Mouse (Mus musculus) spleen, postnatal 14 days (tissue): Measurements from ENCODE around the gene Gigyf2.

Experiments used
- DNase-seq, 2 experiments: peaks; one replicate each; pipeline ENCODE4 v3.0.0; 2021 to 2022; ENCODE audit warnings: low spot score in 2 of 2

Gigyf2 gene

DNA sequence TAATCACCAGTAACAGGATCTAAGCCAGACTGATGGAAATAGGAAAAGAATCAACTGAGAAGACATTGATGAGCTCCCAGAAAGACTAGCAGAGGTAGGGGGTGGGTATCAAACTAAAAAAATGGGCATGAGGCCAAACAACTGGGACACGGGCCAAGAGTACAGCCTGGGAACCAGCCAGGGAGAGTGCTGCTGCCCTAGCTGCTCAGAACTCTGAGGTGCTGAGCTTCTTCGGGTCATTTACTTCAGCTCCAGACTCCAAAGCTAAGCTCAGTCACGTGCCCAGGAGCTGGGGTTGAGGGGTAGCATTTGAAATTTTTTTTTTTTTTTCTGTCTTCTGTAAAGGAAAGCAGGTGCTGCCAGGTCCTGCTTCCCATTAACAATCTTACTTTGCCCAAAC, 10.1 kb upstream of the Gigyf2 start:
- DNase-seq: no peak

DNA sequence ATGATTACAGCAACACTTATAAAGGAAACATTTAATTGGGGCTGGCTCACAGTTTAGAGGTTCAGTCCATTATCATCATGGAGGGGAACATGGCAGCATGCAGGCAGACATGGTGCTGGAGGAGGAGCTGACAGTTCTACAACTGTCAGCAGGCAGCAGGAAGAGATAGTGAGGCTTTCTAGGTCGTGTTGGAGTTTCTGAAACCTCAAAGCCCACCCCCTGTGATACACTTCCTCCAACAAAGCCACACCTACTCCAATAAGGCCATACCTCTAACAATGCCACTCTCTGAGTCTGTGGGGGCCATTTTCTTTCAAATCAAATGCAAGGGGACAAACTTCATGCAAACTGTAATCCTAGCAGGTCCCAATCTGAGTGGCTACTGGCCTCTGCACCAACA, 5.7 kb upstream of the Gigyf2 start:
- DNase-seq: no peak

DNA sequence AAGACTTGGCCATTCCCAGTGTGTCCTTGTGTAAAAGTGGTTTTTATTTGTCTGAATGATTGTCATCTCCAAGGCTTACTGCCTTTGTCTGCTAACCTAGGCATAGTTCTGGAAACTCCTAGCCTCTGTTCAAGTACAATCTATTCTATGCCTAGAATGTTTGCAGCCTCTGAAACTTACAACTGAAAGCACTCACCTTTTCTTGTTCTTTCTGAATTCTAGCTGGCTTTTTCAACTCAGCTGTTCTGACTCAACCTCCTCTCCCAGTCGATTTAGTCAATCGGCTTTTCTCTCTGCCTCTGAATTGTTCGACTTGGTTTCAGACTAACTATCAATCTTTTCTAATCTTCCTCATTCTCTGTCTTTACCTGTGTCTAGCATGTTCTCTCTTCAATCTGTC, 4.0 kb upstream of the Gigyf2 start:
- no peak for DNase-seq

DNA sequence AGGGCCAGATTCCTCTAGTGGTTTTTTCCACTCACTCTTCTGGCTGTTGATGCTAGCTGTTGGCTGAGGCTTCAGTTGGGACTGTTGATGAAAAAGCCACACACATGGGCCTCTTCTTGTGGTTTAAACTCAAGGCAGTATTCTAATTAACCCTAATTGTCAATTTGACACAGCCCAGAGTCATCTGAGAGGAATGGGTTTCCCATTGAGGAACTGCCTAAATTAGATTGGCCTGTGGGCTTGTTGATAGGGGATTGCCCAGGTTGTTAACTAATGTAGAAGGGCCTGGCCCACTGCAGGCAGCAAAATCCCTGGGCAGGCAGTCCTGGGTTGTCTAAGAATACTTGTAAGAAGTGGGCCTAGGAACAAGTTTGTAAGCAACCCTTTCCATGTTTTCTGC, 2.1 kb upstream of the Gigyf2 start:
- no peak for DNase-seq

DNA sequence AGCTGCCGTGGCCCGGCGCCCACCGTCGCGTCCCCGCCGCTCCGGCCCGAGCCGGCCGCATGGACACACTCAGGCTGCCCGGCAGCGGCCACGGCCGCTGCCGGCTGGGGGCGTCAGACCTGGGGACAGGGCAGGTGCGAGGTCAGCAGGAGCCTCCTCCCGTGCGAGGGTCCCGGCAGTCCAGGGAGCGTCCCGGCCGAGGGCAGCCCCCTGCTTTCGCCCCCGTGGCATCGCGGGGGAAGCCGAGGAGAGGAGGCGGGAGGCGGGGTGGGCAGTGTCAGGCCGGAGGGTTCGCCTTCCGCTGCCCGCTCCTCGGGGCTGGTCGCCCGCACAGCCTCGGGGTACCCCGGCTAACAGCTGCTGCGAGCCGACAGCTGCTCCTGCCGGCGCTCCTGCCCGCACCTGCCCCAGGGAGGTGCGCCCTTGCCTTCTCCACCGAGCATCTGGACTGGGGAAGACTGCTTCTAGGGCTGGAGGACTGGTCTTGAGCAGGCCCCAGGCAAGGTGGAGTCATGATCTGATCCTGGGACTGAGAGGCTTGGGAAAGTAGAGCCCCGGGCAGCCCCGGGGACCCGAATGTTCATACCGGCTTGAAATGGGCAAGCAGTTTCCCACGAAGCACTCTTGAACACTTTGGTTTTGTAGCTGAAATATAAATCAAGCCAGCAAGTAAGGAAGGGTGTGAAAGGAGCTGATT, 515 bp downstream of the Gigyf2 start:
- peak; percentile 16 to 28 for DNase-seq

DNA sequence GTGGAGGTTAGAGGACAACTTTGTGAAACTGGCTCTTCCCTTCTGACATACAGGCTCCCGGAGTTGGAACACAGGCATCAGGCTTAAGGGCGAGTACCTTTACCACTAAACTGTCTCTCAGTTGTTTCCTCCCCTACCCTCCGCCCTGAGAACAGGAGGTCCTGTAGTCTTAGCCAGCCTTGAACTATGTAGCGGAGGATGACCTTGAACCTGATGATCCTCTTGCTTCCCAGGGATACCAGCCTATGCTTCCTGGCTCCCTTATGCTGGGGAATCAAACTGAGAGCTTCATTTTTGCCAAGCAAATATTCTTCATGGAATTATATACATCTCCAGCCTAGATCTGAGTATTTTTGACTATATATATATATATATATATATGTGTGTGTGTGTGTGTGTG, 5.0 kb downstream of the Gigyf2 start:
- no peak for DNase-seq

DNA sequence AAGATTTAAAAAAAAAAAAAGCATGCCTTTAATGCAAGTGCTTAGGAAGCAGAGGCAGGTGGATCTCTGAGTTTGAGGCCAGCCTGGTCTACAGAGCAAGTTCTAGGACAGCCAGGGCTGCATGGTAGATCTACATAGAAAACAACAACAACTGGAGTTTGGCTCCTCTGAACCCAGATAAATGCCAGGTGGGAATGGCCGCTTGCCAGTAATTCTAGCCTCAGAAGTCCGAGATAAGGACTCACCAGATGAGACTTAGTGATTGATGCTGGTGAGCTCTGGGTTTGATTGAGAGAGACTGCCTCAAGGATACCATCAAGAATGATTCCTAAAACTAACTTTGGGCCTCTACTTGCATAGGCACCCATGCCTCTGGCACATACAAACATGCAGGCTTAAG, 23.8 kb downstream of the Gigyf2 start:
- DNase-seq: no peak

DNA sequence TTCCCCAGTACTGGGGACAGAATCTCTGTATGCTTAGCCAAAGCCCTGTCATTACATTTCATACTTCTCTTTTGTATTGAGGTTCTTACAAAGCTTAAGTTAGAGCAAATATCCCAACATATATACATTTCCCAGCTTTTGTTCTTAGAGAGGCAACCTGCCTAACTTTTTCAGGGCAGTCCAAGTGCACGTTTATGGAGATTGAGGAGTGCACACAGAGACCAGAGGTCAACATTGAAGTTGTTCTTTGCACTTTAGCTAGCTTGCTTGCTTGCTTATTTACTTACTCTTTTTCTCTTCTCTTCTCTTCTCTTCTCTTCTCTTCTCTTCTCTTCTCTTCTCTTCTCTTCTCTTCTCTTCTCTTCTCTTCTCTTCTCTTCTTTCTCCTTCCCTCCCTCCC, 33.5 kb downstream of the Gigyf2 start:
- DNase-seq: no peak

DNA sequence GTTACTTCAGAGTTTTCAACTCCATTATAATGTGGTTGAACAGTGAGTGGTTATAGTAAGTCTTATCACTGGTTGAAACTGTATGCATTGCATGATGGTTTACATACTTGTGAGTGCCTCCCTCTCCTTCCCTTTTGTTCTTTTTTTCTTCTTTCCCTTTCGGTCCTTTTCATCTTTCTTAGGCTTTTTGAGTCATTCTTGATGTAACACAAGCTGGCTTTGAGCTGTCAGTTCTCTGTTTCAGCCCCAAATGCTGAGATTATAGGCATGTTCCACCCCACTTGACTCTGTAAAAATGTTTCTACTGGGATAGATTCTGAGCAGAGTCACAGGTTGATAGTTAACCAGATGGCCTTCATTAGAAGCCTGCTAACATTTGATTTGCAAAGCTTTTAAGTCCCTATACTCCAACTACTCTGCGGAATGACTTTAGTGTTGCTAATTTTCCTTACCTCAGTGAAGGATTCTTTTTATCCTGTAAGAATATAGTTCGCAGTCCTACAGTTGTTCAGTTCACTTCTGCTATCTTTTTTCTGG, 51.3 kb downstream of the Gigyf2 start:
- DNase-seq: no peak

DNA sequence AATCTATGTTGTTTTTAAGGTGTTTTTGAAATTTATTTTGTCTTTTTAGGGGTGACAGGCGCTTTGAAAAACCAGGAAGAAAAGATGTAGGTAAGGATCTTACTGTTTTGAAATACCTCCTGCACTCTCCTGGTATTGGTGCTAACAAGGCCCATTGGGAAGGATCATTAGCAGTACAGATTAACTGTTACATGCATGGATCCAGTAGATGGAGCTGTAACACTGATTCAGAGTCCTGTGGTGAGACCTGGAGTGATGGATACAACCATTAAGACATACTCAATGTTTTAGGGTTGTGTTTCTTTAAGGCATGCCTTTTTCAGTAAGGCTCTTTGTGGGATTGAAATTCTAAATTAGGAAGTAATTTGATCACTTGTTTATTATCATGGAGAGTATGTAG, 53.1 kb downstream of the Gigyf2 start:
- DNase-seq: no peak

DNA sequence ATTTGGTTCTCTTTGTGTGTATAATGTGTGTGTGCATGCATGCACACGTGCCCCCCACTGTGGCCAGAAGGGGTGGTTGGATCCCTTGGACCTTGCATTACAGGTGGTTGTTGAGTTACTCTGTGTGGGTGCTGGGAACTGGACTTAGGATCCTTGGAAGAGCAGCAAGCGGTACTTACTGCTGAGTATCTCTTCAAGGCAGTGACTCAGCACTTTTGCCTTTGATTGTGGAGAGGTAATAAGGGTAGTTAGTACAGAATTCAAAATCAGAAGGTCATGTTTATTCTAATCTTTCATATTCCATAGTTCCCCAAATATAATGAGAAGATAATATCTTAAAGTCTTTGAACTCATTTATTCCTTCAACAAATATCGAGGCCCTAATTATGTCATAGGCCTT, 54.4 kb downstream of the Gigyf2 start:
- DNase-seq: no peak

DNA sequence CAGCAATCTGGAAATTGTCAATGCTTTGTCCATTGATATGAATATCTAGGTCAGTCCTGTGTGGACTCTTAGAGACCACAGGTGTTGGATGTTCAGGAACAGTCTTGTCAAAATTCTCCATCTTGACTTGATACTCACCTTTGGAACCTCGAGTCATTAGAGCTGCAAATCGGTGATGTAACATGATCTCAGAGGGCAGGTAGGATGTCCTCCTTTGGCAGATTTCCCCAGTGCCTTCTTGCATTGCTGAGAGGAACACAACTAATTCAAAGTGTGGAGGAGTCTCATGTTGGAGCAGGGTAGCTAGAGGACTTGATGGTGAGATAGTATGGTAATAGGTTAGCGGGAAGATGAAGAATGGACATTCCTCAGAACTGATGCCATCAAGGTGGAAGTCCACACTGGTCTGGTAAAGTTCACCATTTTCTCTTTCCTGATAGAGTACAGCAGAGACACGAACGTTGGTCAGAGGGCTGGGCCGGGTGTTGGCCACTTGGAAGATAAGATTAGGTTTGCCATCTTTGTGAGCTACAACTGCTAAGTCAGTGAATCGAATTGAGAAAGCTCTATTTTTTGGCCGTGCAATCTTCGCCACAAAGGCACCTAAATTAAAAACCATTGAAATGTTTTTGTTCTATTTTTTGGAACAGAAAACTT, 59.8 kb downstream of the Gigyf2 start:
- DNase-seq: no peak

DNA sequence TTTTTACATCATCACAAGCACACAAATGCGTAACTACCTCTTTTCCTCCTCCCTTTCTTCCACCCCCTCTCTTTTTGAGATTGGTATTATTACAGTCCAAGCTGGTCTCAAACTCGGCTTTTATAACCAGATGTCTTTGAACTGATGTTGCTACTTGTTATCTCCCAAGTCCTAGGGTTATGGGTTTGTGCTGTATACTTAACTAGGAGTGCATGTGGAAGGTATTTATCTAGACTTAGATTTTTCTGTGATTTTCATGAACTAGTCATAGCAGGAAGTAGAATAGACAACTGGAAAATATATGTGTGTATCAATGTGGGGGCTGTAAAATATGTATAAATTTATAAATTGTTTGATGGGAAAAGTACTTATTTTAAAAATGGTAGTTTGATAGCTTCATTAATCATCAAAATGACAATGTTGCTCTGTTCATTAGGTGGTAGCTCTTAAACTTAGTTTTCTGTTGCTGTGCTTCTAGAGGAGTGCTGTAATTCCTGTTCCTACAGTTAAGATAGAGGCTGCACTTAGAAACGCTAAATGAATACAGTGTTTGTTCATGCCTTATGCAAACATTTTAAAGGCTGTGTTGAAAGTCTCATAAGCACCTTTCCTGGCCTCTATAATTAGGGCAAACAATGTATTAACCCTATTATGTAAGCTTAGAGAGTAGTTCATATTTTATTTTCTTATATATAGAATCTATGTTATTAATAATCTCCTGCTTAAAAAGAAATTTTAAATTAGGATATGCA, 66.8 kb downstream of the Gigyf2 start:
- DNase-seq: no peak

DNA sequence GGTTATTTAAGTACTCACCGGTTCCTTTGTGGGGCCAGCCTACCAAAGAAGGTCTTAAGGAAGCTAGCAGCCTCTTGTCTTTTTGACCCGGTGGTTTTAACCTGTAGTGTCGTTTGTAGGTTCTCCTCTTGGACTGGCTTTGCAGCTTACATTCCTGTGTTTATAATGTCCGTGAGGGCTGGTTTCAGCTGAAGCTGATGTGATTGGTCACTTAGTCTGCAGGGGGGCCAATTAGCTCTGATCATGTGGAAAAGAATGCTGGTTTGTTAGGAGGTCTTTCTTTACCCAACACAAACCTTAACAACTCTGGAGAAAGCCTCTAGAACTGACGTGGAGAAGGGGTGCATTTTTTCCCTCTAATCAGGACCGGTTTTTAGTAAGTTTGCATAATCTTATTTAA, 67.8 kb downstream of the Gigyf2 start, which contains the start of gene Kcnj13:
Kcnj13 (minus strand) TSS at position 136 of the 400 bp plus-strand sequence.
- DNase-seq: no peak

DNA sequence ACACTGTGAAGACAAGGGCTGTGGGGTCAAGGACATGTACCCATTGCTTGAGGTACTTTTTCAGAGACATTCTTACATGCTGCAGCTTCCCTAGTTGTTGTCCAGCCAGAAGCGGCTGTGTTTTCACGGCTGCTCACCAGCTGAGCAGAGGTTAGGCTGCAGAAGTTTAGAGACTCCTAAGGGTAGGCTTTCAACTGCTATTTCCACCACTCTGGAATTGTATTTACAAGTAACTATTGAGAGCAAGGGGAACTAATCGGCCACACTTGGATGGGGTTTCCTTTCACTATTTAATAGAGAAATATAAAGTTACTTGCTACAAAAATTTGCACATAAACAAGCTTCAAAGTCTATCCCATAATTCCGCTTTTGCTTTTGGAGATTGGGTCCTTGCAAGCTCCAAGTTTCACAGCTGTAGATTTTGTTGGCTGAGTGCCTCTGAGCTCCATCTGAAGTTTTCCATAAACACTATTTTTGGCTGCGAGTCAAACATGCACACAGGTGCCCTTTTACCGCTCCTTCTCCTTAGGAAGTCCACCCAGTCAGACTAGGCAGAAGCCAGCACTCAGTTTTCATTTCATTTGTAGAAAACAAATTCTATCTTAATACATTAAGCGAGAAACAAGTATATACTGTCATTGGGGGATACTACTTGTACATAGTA, 70.3 kb downstream of the Gigyf2 start:
- DNase-seq: no peak

DNA sequence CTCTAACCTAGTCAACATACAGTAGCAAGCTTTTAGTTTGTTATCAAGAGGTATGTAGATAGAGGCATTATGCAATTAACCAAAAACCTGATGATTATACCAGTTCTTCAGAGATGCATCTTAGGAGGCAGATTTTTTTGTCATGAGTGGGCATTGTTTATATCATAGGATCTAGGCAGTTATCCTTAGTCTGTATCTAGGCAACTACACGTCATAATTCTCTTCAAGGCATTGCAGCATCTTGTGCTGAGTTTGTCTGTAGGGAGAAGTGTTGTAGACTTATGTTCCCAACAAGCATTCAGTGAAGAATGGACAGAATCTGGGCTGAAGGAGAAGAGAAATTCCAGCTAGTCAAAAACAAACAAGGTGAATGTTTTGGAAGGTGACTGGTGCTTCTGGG, 77.9 kb downstream of the Gigyf2 start:
- DNase-seq: no peak

DNA sequence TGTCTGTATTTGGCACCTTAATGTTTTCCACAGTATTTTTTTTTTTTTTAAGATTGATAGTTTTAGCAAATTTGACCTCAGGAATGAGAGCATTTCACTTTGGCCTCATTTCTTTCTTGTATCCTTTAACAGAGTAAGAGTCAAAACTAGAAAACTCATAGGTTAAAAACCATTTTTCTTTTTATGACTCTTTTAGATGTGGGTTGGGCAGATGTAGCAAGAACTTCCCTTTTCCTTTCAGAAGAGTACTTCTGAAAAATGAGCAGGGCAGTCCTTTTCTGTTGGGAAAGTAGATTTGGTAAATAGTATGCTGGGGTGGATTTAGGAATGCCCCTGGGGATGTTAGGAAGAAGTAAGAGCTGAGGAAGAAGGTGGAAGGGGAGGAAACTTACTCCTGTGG, 79.2 kb downstream of the Gigyf2 start:
- DNase-seq: no peak

DNA sequence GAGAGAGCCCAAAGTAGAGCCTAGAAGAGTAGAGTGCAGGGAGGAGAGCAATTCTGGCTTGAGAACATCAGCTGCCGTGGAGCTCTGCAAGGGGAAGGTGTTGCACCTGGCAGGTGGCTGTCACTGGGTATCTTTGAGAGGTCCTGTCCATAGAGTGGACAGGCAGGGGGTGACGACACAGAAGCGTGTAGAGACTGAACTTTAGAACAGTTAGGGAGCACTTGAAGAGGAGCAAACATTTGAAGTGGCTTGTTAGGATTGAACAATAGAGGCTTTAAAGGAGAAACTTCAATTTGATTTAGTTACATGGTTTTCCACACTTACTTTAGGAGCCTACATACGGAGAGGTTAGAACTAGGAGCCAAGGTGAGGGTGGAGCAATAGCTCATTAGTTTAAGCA, 82.6 kb downstream of the Gigyf2 start:
- no peak for DNase-seq

DNA sequence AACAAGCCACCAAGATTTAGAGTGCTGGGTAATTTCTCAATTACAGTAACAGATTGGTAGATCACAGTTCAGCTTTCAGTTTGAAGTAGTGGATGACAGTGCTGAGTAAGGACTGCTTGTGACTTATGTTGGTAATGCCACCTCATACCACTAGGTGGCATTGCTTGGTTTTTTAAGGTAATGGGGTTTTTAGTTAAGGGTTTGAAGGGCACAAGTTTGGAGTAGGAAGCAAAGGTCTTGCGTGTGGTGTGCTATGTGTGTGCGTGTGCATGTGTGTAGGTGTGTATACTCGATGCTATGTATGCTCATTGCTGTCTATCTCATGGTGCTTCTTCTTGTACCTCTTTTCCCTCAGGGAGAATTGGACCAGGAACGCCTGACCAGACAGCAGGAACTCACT, 91.9 kb downstream of the Gigyf2 start:
- peak in 1 of 2 experiments; percentile 1 for DNase-seq

DNA sequence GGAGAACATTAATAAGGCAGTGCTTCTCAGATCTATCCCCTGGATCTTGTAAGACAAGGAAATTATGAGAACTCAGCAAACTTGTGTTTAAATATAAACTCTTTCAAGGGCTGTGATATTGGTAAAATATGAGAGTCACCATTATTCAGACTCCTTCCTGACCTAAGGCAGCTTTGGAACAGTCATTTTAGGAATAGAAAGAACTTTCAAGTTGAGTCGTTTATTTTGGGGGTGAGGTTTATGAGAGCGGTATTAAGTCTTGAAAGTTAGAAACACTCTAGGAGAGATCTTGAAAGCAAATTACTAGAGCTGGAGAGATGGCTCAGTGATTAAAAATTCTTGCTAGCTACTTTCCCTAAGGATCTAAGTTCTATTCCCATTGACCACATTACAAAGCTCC, 108.3 kb downstream of the Gigyf2 start:
- no peak for DNase-seq

DNA sequence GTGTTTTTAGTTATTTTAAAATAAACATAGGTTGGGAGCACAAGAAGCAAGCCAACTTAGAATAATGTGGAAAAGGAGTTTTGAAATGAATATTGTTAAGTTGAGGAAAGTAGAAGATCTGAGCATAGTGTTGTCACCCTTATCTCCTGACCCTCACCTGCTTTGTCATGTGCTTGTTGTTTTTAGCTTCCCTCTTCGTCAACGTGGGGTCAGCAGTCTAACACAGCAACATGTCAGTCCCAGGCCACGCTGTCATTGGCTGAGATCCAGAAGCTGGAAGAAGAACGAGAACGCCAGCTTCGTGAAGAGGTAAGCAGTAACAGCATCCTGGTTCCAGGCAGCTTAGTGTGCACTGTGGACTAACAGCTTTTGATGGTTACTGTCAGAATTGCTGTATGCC, 109.8 kb downstream of the Gigyf2 start:
- DNase-seq: no peak
